Comparison of ENCODE assay signal across 20 mouse cellular contexts in genomic region chr1:43468978-43469377, GRCm38 (mm10). TPM values are rescaled to one million over a fixed set of nuclear protein-coding genes. Genes with fewer than 3 reads are reported as not detected.
DNase-seq lines count a peak whose midpoint lies in the region; ATAC-seq and TF ChIP-seq lines count a peak whose summit lies in the region.
"Had no signal": no experiment of that assay in that cellular context is flagged by ENCODE, and none has a peak within 500 bp of the region (broad histone marks: within the 10 kb centered on the region; RNA-seq: fewer than 3 reads in every experiment).

No protein-coding gene starts in this region.

- peaks cover 78% of the 10 kb centered on the region for H3K4me1 ChIP-seq in kidney, embryonic 15.5 days
- peaks cover 51% of the 10 kb centered on the region for H3K4me1 ChIP-seq in kidney, embryonic 14.5 days (ENCODE audit: control insufficient read depth, insufficient read depth, low read length)
- peaks cover 13% of the 10 kb centered on the region; the same call in 1 of the 2 replicates for H3K4me1 ChIP-seq in lung, embryonic 14.5 days (ENCODE audit: insufficient read depth)
- peaks cover 11% of the 10 kb centered on the region; the same call in 1 of the 2 replicates for H3K4me1 ChIP-seq in hindbrain, embryonic 14.5 days (replicated peaks; ENCODE audit: control insufficient read depth, insufficient read depth, low read length)

- no peak overlapping the region for H3K4me3 ChIP-seq in kidney, embryonic 15.5 days (replicated peaks)
- H3K4me3 ChIP-seq in kidney, embryonic 14.5 days (ENCODE audit: low read length) = no peak overlapping the region
- no peak overlapping the region for H3K4me3 ChIP-seq in lung, embryonic 14.5 days (ENCODE audit: low read depth, low read length)
- no peak overlapping the region for H3K4me3 ChIP-seq in hindbrain, embryonic 14.5 days (replicated peaks; ENCODE audit: low read length)
- H3K4me3 ChIP-seq: liver, embryonic 12.5 days; neural tube, embryonic 13.5 days; stomach, embryonic 15.5 days had no signal

- no peak for ATAC-seq in kidney, embryonic 15.5 days (replicated peaks; ENCODE audit: low FRiP score)
- ATAC-seq in kidney, embryonic 14.5 days (ENCODE audit: low FRiP score, low TSS enrichment) = no peak; the same call in 1 of the 2 replicates
- ATAC-seq in lung, embryonic 14.5 days (ENCODE audit: insufficient read depth) = no peak
- ATAC-seq in hindbrain, embryonic 14.5 days (ENCODE audit: low FRiP score) = no peak
- ATAC-seq: forebrain, postnatal 0 days; intestine, postnatal 0 days; liver, embryonic 12.5 days; lung, postnatal 0 days; Patski had no signal

- no peak overlapping the region for H3K9ac ChIP-seq in kidney, embryonic 15.5 days
- H3K9ac ChIP-seq in kidney, embryonic 14.5 days (ENCODE audit: low read depth, low read length) = no peak overlapping the region
- no peak overlapping the region for H3K9ac ChIP-seq in lung, embryonic 14.5 days
- H3K9ac ChIP-seq in hindbrain, embryonic 14.5 days = no peak overlapping the region
- H3K9ac ChIP-seq: forebrain, postnatal 0 days; liver, embryonic 12.5 days; neural tube, embryonic 13.5 days; stomach, embryonic 15.5 days had no signal

- peak overlapping the region; percentile 60 for H3K27ac ChIP-seq in kidney, embryonic 15.5 days
- no peak overlapping the region for H3K27ac ChIP-seq in kidney, embryonic 14.5 days (ENCODE audit: low read depth, low read length)
- H3K27ac ChIP-seq in lung, embryonic 14.5 days (ENCODE audit: low read depth) = 0 out of 2 replicates have a peak overlapping the region, but pooled peaks have one; percentile 1
- no peak overlapping the region for H3K27ac ChIP-seq in hindbrain, embryonic 14.5 days
- H3K27ac ChIP-seq: liver, embryonic 12.5 days; neural tube, embryonic 13.5 days; stomach, embryonic 15.5 days had no signal

- TF ChIP-seq CTCF in lung, embryonic 14.5 days (IDR thresholded peaks at IDR 0.05; ENCODE audit: low read depth) = no peak

- H3K9me3 ChIP-seq in kidney, embryonic 15.5 days (replicated peaks) = no peaks in the 10 kb centered on the region
- H3K9me3 ChIP-seq in kidney, embryonic 14.5 days (ENCODE audit: control insufficient read depth, low read length) = no peaks in the 10 kb centered on the region
- no peaks in the 10 kb centered on the region for H3K9me3 ChIP-seq in lung, embryonic 14.5 days (ENCODE audit: low read depth, low read length)
- H3K9me3 ChIP-seq in hindbrain, embryonic 14.5 days (ENCODE audit: control insufficient read depth, low read length) = no peaks in the 10 kb centered on the region
- H3K9me3 ChIP-seq: liver, embryonic 12.5 days; neural tube, embryonic 13.5 days; stomach, embryonic 15.5 days had no signal

- peak; percentile 32 to 68 for DNase-seq in frontal cortex, adult 2 months (ENCODE audit: extremely low spot score in 1 of 2, low spot score in 1 of 2)
- no peak for DNase-seq in frontal cortex, postnatal 10 days (ENCODE audit: low spot score in 2 of 2)
- DNase-seq in lung, embryonic 14.5 days = no peak
- no peak for DNase-seq in lung, postnatal 14 days
- no peak for DNase-seq in hindbrain, embryonic 14.5 days (ENCODE audit: low spot score)
- no peak for DNase-seq in right cerebral cortex, postnatal 14 days
- DNase-seq: adrenal gland, postnatal 36 days; cerebellum, postnatal 10 days; embryo, embryonic 11 days; forebrain, postnatal 0 days; gastrocnemius, postnatal 36 days; thymus, postnatal 25 days had no signal

- 71% methylated on average over 3 of the region's 3 CpGs for WGBS in kidney, embryonic 15.5 days
- WGBS in kidney, embryonic 14.5 days = 72% methylated on average over 3 of the region's 3 CpGs
- 76% methylated on average over 3 of the region's 3 CpGs for whole genome bisulfite sequencing in lung, embryonic 14.5 days
- WGBS in hindbrain, embryonic 14.5 days = 89% methylated on average over 3 of the region's 3 CpGs

- H3K27me3 ChIP-seq in kidney, embryonic 15.5 days = no peaks in the 10 kb centered on the region
- no peaks in the 10 kb centered on the region for H3K27me3 ChIP-seq in kidney, embryonic 14.5 days (ENCODE audit: control insufficient read depth, insufficient read depth, low read length)
- no peaks in the 10 kb centered on the region for H3K27me3 ChIP-seq in lung, embryonic 14.5 days (ENCODE audit: insufficient read depth, low read length)
- H3K27me3 ChIP-seq in hindbrain, embryonic 14.5 days (ENCODE audit: control insufficient read depth, insufficient read depth, low read length) = no peaks in the 10 kb centered on the region
- H3K27me3 ChIP-seq: liver, embryonic 12.5 days; neural tube, embryonic 13.5 days; Patski; stomach, embryonic 15.5 days had no signal

- no peaks in the 10 kb centered on the region for H3K36me3 ChIP-seq in kidney, embryonic 15.5 days
- no peaks in the 10 kb centered on the region for H3K36me3 ChIP-seq in kidney, embryonic 14.5 days (ENCODE audit: control insufficient read depth, insufficient read depth, low read length)
- no peaks in the 10 kb centered on the region for H3K36me3 ChIP-seq in lung, embryonic 14.5 days (ENCODE audit: insufficient read depth)
- no peaks in the 10 kb centered on the region for H3K36me3 ChIP-seq in hindbrain, embryonic 14.5 days (replicated peaks; ENCODE audit: control insufficient read depth, insufficient read depth)
- H3K36me3 ChIP-seq: liver, embryonic 12.5 days; neural tube, embryonic 13.5 days; stomach, embryonic 15.5 days had no signal

- H3K4me2 ChIP-seq in kidney, embryonic 15.5 days = no peak overlapping the region
- H3K4me2 ChIP-seq in kidney, embryonic 14.5 days (replicated peaks; ENCODE audit: low read depth, low read length) = no peak overlapping the region
- H3K4me2 ChIP-seq in lung, embryonic 14.5 days = no peak overlapping the region
- no peak overlapping the region for H3K4me2 ChIP-seq in hindbrain, embryonic 14.5 days (replicated peaks)
- H3K4me2 ChIP-seq: liver, embryonic 12.5 days; neural tube, embryonic 13.5 days; stomach, embryonic 15.5 days had no signal

RNA-seq across cellular contexts. Expression of gene Nck2, which starts 24.6 kb away (rescaled TPM):
- polyA plus RNA-seq in frontal cortex, adult 2 months (2012; rRNA removed) = 31.8 and 35.8 TPM in 2 replicates
- polyA plus RNA-seq in kidney, embryonic 15.5 days (2015; fragmentation: Nextera tagmentation; extraction: Ambion mirVana) = 46.0 and 48.3 TPM in 2 replicates
- polyA plus RNA-seq in kidney, embryonic 14.5 days (2014; fragmentation: Nextera tagmentation; extraction: Ambion mirVana) = 43.6 and 54.0 TPM in 2 replicates
- 52.4 and 59.1 TPM in 2 replicates for polyA plus RNA-seq in lung, embryonic 14.5 days (2014; fragmentation: Nextera tagmentation; extraction: Ambion mirVana)
- 37.9 and 40.4 TPM in 2 replicates for polyA plus RNA-seq in hindbrain, embryonic 14.5 days (2014; fragmentation: Nextera tagmentation; extraction: Ambion mirVana)

Comparison
In these comparisons a context has a peak if more than half of its experiments do, and no peak if none do; other contexts are left out.
1. DNase-seq: peak in frontal cortex, adult 2 months (2 of 2); none in frontal cortex, postnatal 10 days (0 of 2), lung, embryonic 14.5 days (single experiment), lung, postnatal 14 days (single experiment), hindbrain, embryonic 14.5 days (single experiment) and right cerebral cortex, postnatal 14 days (single experiment).
2. H3K27ac ChIP-seq: peak in kidney, embryonic 15.5 days (single experiment) and lung, embryonic 14.5 days (single experiment); none in kidney, embryonic 14.5 days (single experiment) and hindbrain, embryonic 14.5 days (single experiment).